Mouse (Mus musculus) T-helper 1 cell (primary cell): ENCODE measurements around the gene Sorbs1.

ENCODE experiments used
- in situ Hi-C: fragments of 300-600 bp; cut with MboI, MseI; formaldehyde crosslinking; loops from one replicate; pipeline ENCODE4 v1.15.1; 2025; ENCODE audit warnings: high pct_unique_total_duplicates

Gene Sorbs1

DNA sequence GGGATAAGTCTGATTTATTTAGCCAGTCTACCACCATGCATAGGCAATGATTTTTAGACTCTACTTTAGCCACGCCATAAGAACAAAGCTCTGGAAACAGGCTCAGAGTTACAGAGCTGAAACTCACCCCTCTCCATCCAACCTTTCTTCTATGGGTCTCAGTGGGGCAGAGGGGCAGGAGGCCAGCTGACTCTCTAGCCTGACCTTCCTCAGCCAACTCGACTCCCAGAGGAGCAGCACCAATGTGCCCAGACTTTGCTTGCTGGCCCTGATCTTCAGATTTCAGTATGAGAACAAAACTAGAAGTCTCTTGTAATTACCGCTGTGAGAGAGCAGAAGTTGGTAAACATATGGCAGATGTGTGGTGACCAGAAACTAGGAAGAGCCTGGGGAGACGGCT, 134.5 kb downstream of the Sorbs1 start:
- in situ Hi-C loops = no loop called here

DNA sequence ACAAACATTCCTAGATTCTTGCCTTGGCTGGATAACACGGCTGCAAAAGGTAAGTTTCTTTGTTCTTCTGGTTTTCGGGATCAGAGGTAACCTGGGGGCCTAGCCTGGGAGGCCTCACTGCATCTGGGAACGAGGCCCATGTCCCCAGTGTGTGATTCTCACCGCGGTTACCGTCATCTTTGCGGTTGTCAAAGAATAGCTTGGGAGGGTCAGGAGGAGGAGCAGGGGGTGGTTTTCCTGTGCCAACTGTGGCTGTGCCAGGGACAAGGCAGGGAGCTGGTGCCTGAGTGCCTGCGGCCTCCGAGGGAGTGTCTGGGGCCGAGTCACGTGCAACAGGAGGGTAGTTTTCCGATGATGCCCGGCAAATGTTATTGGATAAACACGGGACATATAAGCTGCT, 135.9 kb downstream of the Sorbs1 start:
- in situ Hi-C loops = no loop called here

DNA sequence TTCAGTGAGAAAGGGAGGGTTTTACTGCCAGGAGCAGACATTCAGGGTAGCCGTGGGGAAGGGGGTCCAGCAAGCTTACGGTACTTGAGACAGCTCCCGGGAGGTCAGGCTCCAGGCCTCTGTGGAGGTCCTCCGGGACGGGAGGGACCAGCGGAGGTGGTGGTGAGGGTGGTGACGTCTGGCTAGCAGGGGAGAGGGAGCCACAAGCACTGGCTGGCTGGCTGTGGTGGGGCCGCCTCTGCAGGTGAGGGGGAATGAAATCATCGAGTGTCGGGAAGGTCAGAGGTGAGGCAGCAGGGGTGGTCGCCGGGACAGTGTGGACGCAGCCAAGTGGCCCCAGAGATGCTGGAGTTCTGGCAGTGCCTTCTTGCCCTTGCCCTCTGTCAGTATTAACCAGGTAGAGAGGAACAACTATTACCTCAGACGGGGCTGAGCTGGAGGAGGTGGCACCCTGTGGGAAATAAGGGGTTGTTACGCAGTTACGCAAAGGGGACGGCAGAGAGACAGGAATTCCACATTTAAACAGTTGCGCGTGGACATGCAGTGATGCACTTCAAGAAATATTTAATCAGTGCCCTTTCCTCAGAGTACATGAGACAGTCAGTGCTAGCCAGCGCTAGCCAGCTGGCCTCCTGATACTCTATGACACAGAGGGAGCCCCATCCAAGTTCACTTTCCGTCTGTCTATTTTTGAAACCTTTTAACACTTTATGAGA, 136.9 kb downstream of the Sorbs1 start:
- in situ Hi-C loops = no loop called here

DNA sequence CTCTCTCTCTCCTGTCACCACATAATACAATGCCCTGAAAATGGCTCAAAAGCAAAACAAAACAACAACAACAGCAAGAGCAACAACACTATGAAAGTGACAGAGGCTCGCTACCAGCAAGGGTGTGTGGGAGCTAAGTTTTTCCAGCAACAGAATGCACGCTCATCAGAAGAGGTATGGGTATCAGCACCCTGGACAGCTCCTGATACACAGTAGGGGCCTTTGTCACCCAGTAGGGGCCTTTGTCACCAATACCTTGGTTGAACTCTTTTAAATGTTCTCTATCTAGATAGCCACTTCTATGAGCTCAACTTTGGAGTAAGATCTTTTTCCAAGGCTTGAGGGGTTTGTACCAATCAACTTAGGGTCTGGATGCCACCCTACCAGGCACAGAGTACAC, 138.9 kb downstream of the Sorbs1 start:
- in situ Hi-C loops = no loop called here

DNA sequence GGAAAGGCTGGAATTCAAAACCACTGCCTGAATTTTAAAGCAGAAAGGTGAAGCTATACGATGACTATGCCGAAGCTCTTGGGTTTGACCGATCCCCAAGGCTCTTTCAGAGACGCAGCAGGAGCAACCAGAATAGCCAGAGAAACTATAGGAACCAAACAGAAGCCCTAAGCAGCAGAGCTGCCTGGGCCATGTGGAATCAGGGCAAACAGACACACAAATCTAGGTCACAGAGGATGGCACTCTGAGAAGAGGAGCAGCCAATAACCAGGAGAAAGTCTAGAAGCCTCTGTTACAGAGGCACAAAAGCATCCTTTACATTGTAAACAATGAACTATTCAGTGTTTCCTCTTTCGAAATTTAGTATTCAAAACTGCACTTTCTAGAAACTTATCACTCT, 140.9 kb downstream of the Sorbs1 start:
- in situ Hi-C loops = no loop called here

DNA sequence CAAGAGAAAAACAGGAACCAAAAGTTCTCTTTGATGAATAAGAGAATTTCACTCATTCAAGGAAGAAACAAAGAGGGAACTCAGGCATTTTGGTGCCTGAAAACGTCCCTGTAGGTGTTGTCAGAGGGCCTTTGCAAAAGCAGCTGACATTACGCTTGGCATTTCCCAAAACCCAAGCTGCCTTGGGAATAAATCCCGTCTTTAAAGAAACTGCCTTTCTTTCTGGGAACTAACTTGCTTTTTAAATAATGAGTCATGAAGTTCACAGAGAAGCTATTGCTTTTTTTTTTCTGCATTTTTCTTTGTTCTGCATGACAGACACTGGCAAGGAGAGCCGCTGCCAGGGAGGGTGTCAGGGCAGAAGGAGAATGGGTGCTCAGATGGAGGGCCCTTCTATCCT, 141.7 kb downstream of the Sorbs1 start:
- in situ Hi-C loops = no loop called here

DNA sequence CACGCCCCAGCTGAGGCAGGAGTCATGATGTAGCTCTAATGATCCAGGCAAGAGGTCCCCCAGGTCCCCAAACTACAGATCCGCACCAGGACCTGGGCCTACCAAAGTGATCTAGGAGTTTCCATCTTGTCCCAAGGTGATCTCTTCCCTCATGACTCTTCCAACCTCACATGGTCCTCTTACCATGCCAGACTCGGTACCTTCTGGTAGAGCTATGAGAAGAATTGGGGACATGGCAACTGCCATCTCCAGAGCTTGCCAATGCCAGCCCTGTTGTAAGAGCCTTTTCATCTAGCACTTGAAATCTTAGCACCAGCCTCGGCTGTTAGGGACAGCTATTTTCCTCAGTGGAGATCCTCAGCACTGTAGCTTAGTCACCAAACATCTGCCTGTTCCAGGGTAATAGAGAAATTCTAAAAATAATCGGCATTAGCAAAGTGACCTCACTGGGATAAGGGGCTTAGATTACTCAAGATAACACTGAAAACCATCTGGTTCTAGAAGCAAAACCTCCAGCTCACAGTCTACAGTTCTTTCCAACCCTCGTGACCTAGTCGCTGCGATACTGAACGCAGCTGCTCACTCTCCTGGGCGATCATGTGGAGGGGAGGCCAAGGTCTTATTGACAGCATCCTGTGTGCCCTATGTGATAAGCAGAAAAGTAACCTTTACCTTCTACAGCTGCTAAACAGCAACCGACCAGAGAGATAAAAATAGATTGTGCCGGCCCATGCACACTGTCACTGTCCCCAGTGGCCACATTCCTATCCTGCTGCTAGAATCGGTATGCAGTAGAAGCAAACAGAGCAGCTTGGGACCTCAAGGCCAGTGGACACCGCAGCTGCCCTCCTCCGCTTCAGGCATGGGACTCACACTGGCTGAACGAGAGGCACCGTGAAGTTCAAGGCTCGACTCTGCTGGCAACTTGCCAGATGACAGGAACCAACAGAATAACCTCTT, 143.4 kb downstream of the Sorbs1 start:
- in situ Hi-C loops = no loop called here

DNA sequence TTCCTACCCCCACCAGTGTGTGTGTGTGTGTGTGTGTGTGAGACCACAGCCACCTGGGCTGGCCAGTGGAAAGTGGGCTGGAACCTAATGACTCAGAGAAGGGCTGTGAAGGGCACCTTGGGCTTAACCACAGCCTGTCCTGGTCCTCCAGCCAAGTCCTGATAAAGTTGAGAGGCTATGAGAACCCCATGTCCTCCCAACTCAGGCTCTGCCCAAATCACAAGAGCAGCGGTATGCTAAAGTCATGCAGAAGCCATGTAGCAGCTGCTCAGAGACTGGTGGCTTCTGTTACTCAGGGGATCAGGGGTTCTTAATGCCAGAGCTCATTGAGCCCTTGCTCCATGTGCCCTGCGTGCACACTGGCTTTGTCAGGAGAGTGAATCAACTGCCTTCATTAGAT, 145.1 kb downstream of the Sorbs1 start:
- in situ Hi-C loops = no loop called here

DNA sequence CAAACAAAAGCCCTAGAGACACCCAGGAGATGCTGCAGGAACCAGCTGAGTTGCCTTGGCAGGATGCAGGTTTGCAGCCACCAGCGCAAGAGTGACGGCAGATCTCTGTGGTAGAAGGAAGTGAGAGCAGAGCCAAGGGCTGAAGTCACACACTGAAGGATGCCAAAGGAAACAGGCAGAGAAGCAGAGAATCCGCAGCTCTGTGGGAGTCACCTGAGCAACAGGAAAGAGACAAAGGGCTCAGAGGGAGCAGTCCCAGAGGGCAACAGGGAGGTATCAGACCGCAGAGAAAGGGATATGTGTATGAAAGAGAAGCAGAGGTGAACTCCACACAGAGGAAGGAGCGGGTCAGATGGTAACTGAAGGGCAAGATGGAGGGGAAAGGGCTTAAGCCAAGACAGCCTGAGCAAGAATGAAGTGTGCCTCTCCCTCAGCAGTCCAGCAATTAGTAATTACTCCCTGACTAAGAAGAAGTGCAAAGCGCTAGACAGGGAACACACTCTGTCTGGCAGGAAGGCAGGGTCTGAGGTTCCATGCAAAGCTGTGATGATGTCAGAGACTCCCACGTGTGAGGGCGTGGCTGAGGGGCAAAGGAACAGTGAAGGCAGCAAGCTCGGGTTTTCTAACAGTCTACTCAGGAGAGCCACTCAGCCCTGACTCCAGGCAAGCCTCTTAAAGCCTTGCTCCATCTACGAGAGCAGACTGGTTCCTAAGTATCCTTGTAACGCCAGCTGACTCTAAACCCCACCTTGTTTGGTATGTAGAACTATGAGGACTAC, 147.2 kb downstream of the Sorbs1 start:
- in situ Hi-C loops = no loop called here

DNA sequence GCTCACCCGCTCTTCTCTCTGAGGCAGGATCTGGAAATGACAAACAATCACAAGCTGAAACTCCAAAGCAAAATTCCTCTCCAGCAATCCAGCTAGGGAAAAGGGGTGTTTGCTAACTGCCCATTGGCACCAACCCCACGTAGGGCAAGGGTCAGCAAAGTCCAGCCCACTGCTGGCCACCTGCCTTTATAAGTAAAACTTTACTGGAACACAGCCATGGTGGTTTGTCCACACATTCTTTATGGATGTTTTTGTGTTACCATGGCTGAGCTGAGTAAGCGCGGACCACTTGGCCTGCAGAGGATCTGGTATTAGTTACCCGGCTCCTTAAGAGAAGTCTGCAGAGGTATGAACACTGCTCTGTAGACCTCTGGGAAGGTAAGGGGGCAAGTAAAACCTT, 148.4 kb downstream of the Sorbs1 start:
- in situ Hi-C loops = no loop called here

DNA sequence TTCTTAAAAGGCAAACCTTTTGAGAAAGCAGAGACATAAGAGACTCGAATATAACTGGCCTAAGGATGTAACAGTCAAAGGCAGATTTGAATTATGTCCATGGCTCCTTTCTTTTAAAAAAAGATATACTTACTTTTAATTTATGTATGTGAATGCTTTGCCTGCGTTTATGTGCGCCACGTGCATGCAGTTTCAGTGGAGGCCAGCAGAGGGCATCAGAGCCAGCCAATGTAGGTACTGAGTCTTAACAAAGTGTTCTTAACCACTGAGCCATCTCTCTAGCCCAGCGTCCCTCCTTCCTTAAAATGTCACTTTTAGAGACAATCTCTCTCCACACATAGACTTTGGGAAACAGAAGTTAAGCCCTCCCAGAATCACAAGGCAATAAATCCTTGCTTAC, 150.1 kb downstream of the Sorbs1 start:
- in situ Hi-C loops = no loop called here

DNA sequence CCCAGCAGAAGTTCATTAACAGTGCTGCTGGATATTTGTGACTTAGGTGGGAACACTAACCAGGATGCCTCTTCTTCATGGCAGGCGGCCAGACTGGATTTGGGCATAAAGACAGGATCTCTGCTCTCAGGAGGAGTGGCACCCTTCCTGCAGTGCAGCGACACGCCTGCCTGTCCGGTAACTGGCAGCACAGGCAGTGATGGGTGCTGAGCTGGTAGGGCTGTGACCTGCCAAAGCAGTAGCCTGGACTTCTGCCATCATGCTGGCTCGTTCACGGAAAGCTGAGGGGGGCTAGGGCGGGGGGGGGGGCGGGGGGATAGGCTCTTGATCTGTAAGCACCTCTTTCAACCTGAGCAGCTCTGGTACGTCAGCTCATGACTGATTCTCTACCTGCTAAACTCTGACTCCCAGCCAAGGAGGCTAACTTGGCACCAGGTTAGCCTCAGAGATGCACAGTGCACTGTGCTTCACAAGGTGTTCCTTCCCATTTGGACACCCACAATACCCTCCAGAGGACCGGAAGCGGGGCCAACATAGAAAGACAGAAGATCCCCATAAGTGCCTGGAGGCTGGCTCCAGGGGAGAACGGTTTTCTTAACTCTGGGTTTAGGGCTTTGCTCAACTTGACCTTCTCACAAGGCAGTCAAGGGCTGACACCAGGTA, 151.2 kb downstream of the Sorbs1 start:
- in situ Hi-C loops = no loop called here

DNA sequence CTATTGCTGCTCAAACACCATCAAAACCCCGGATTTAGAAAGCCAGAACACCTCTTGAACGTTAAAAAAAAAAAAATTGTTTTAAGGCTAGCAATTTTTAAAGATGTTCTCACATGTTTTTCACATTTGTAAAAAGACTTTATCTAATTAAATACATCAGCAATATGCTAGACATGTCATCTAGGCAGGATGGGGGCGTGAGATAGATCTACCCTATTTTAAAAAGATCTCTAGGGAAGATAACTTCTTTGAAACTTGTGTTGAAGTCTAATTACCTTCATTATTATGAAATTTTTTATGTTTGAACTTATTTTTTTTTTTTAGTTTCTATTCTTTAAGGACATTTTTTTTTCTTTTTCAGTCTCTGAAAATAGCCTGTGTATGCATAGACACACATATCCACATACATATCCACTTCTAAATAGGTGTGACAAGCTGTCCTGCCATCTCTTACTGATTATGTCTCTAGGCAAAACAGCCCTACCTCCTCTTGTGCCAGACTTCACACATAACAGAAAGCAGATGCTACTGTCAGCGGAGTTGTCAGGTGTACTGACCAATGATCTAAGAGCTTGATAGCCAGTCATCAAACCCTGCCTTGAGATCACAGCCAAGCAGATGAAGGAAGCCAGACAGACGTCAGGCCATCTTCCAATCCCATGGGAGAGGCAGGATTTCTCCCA, 153.7 kb downstream of the Sorbs1 start:
- in situ Hi-C loops = no loop called here

DNA sequence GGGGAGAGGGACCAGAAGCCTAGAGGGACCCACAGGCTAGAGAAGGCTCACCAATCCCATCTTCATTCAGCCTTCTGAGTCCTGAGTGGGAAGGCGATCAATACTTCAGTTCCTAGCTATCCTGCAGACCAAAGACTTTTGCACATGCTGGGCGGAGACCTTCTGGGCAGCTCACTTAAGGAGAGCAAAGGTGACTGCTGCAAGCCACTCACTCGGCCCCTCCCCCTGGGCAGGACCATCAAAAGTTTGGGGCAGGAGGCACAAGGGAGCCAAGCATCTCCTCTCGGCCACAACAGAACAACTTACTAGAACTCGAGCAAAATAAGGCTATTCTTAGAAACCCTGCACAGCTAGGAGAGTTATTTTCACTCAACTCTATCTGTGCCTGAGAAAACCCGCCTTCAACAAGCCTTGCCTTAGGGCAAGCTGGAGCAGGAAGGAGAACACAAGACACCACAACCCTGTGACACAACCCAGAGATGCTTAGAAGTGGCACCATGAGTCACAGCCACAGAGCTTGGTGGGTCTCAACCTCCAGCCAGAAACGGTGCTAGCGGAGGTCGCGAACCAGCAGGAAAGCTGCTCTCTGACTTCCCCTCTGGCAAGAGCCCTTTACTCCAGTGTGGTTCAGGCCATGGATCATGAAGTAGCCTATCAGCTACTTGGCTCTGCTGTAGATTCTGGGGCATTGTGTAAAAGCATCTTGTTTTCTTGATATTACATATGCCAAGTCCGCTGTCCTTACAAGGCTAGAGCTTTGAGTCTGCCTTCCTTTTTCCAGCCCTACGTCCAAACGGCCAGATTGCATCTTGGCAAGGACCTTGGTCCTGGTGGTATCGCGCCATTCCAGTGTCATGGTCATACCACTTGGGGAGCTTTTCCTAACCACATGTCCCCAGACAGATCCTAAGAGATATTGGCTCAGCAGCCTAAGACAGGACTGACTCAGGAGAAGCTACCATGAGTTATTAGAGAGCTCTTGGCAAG, 156.8 kb downstream of the Sorbs1 start:
- in situ Hi-C loops = no loop called here

DNA sequence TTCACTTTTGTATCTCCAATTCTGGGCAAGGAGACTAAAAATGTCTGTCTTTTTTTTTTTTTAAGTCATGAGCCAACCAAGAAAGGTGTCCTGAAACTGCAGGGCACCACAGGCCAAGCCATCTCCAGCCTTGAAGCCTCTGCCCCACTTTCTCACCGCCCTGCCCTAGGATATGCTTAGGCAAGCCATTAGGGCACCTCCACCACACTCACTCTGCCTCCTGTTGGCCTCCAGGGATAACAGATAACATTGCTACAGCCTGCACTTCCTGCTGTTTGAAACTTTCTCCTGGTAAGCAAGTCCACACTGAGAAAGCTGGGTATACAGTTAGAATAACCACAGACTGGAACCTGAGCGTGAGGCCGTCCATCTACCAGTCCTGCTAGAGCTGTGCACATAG, 158.5 kb downstream of the Sorbs1 start:
- in situ Hi-C loops = no loop called here

DNA sequence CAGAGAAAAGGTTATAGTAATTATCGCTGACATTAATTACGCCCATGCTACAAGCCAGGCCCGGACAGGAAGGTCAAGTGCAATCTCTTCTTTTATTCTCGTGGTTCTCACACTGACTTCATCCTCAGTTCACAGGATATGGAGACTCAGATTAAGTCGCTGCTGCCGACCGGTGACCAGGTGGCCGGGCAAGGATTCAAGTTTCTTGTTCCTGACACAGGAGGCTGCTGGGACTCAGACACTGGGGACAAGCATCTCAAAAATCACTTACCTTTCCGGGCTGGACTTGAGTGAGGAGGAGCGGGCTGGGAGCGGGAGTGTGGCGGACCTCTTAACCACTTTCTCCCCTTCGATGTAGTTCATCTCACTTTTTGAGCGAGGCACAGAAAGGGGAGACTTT, 161.6 kb downstream of the Sorbs1 start:
- in situ Hi-C loops = no loop called here

DNA sequence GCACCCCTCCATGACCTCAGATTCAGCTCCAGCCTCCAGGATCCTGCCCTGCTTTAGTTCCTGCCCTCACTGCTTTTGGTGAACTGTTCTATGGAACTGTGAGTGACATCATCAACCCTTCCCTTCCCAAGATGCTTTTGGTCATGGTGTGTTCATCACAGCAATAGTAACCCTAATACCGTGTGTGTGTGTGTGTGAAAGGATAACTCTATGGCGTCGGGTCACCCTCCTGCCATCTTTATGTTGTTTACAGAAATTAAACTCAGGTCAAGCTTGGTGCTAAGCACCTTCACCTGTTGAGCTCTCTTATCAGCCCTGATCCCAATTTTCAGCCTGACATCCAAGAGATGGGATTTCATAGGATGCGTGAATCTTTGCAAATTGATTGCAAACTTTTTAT, 162.7 kb downstream of the Sorbs1 start:
- in situ Hi-C loops = no loop called here

DNA sequence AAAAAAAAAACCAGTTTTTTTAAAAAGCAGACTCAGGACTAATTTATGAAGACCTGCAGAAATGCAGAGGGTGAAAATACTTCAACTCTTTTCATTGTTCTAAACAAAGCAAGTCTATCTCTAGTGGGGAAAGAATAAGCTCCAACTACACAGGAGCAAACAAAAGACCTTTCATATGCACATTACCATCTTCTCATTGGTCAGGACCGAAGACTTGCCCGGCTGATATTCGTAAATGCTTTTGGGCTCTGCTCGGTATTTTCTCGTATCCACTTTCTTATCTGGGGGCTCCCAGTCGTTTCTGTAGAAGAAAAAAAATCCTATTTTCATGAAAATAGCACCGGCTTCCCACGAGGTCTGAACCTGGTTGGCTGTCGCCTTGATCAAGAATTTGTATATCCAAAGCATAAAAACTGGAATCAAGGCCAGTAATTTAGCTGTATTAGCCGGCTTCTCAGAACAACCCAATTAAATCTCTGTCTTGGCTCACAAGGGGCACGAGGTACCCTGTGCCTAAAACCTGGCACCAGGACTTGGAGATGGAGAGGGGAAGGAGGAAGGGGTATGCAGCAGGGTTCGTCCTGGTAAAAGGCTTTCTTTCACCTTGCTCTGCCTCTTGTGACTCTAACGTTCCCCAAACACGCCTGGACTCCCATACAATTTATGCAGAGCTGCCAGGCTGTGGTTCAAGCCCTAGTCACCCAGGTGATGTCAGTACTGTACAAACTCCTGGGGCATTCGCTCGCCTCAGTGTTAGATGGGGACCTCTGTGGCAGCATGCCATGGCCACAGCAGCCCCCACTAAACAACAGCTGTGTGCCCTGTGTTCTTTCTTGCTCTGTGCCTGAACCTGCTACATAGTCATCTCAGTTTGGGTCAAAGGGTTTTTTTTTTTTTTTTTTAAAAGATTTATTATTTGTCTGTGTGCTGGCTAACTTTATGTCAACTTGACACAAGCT, 163.6 kb downstream of the Sorbs1 start:
- in situ Hi-C loops = no loop called here

DNA sequence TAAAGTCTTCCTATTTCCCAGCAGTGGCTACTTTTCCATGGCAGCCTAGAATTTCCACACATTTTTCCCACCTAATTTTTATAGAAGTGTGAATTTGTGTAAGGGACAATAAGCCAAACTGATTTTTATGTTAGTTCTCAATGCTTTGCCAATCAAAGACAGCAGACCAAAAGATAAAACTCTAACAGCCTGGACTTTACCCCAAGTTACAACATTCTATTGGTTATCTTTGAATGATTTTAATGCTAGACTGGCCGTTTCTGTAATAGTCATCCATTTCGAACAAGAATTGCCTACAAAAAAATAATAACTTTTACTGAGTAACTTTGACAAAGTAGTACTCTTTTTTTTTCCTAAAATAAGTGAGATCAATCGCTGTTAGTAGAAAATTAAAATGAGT, 164.3 kb downstream of the Sorbs1 start:
- in situ Hi-C loops = no loop called here
